Mouse (Mus musculus) neural tube, embryonic 10.5 days (tissue): ENCODE measurements around the gene Zmiz1.

Experiments
- DNase-seq: peaks from one replicate; pipeline ENCODE4 v3.0.0-alpha.2; 2017; ENCODE audit warnings: low spot score; ENCODE audit errors: extremely low spot score

Zmiz1 gene

GRCm38 (mm10) chr14:25635746-25636145 lies 176.8 kb downstream of the Zmiz1 start:
- DNase-seq = no peak

- no peak for DNase-seq
Measured at GRCm38 (mm10) chr14:25636297-25636696, 177.3 kb downstream of the Zmiz1 start.

- no peak for DNase-seq
Measured at GRCm38 (mm10) chr14:25639120-25639758, 180.3 kb downstream of the Zmiz1 start.

- DNase-seq = no peak
Measured at GRCm38 (mm10) chr14:25639979-25640378, 181.0 kb downstream of the Zmiz1 start.

- DNase-seq = no peak
Measured at GRCm38 (mm10) chr14:25640421-25641056, 181.6 kb downstream of the Zmiz1 start.

- DNase-seq = no peak
Measured at GRCm38 (mm10) chr14:25641067-25641466, 182.1 kb downstream of the Zmiz1 start.

GRCm38 (mm10) chr14:25645717-25646116 lies 186.7 kb downstream of the Zmiz1 start:
- DNase-seq = no peak

- DNase-seq = peak; percentile 65
Measured at GRCm38 (mm10) chr14:25646161-25646621, 187.2 kb downstream of the Zmiz1 start.

- no peak for DNase-seq
Measured at GRCm38 (mm10) chr14:25651131-25651530, 192.1 kb downstream of the Zmiz1 start.

- no peak for DNase-seq
Measured at GRCm38 (mm10) chr14:25651905-25652304, 192.9 kb downstream of the Zmiz1 start.

- DNase-seq = no peak
Measured at GRCm38 (mm10) chr14:25654401-25655197, 195.6 kb downstream of the Zmiz1 start.

GRCm38 (mm10) chr14:25660661-25661060 lies 201.7 kb downstream of the Zmiz1 start:
- no peak for DNase-seq

GRCm38 (mm10) chr14:25661185-25661920 lies 202.4 kb downstream of the Zmiz1 start:
- DNase-seq = no peak

- DNase-seq = no peak
Measured at GRCm38 (mm10) chr14:25663649-25664309, 204.8 kb downstream of the Zmiz1 start.

- DNase-seq = no peak
Measured at GRCm38 (mm10) chr14:25664310-25664695, 205.3 kb downstream of the Zmiz1 start.

- no peak for DNase-seq
Measured at GRCm38 (mm10) chr14:25665314-25665970, 206.5 kb downstream of the Zmiz1 start.

- no peak for DNase-seq
Measured at GRCm38 (mm10) chr14:25666668-25667376, 207.8 kb downstream of the Zmiz1 start.

- no peak for DNase-seq
Measured at GRCm38 (mm10) chr14:25667587-25667986, 208.6 kb downstream of the Zmiz1 start.

GRCm38 (mm10) chr14:25679625-25680024 lies 220.6 kb downstream of the Zmiz1 start:
- DNase-seq = no peak

- no peak for DNase-seq
Measured at GRCm38 (mm10) chr14:25682020-25682419, 223.0 kb downstream of the Zmiz1 start.
